Mouse (Mus musculus): ENCODE measurements at regions not wholly inside any gene's neighbourhood (a gene's known extent, or its start where the extent isn't known, plus 50 kb on each side); places are given as distances from the start of the nearest gene placed in this dataset.

DNA sequence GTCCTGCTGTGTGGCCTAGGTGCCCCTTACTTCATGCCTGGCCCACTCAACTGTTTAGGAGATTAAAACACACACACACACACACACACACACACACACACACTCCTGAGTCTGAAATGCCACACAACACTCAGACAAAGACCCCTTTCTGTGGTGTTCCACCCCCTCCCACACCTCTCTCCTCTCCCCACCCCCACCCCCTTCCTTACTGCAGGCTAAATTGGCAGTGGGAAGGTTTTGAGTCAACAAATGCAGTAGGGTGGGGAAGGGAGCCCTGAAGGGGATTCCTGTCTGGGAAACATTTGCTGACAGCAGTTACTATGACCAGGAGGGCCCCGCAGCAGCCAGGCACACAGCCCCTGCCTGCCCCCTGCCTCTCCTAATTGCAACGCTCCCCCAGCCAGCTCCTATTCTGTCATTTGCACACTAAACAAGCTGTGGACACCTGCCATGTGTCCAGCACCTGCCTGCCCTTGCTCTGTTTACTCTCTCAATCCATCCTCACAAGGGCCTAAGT lies 69.5 kb downstream of the Ephb3 start:
- DNase-seq = no peak

DNA sequence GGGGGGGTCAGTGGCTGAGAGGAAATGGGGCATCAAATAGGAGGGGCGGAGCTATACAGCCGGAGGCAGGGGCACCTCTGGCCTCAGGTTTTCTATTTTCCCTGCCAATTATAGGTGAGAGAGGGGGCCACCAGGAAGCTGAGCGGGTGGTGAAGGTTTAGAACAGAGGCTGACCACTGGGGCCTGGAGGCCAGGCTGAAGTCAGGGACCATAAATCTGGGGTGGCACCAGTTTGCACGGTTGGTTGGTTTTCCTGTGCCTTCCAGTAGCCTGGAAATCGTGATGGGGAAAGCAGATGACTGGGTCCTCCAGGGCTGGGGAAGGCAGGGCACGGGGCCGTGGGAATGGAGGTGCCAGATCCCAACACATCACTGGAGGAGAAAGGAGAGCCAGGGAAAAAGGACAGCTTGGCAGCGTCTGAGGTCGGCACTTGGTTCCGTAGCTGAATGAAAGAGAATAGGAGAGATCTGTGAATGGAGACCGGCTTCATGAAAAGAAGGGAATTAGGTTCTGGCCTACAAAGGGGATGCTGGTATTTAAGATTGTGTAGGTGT lies 73.3 kb downstream of the Ephb3 start:
- no peak for DNase-seq

DNA sequence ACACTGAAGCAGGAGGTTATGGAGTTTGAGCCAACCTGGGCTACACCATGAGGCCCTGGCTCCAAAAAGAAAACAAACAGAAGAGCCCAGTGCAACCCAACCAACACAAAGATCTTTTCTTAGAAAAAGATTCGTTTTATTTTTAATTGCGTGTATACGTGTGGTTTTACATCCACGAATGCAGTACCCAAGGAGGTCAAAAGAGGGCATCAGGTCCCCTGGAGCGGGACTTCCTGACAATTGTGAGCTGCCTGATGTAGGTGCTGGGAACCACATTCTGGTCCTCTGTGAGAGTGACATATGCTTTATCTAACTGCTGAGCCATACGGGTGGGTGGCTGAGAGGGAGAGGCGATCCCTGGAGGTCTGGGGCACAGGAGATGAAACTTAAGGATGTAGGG lies 73.8 kb downstream of the Ephb3 start:
- no peak for DNase-seq

DNA sequence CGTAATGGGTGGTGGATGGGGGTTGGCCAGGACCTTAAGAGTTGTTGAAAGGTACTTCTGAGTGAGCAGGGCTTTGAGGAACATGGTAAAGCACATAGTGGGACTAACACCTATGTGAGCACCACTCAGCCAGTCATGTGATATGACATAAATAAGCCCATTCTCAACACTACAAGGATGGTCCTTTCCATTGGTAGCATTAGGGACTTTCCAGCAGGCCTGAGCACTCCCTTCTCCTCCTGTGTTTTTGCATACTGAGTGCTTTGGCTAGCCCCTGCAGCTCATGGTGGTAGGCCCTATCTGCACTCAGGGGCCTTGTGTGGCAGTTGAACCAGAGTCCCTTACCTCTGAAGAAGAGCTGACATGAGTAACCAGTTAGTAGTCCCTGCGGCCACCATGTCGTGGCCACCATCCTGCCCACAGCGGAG lies 75.7 kb downstream of the Ephb3 start:
- no peak for DNase-seq

DNA sequence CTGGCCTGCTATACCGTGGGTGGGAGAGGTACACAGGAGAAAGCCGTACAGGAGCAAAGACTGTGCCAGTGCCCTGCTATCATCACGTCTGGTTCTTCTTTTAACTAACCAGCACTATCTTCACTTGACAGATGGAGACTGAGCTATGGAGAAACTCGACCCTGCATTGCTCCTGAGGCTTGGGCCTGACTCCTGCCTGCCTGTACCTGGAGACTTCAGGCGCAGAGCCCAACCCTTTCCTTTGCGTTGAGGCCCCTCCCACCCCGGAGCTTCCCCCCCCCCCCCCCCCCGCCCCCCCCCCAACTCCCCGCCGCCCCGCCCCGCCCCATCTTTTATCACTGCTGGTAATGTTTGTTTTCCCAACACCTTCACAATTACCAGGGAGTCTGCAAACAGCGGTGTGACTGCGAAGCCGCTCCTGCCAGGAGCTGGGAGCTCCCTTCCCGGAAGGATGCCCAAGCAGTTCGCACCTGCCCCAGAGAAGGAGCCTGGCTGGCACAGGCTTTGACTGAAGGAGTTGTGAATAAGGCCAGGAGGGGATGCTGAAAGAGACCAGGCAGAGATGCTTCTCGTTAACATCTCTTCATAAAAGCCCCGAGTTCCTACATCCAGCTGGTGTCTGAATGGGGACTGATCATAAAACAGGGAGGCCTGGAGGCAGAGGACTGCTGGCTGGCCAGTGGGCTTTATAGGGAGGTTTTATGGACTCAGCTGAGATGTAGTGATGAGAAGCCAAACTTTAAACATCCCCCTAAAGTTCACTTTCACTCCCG lies 77.6 kb downstream of the Ephb3 start:
- DNase-seq = no peak

DNA sequence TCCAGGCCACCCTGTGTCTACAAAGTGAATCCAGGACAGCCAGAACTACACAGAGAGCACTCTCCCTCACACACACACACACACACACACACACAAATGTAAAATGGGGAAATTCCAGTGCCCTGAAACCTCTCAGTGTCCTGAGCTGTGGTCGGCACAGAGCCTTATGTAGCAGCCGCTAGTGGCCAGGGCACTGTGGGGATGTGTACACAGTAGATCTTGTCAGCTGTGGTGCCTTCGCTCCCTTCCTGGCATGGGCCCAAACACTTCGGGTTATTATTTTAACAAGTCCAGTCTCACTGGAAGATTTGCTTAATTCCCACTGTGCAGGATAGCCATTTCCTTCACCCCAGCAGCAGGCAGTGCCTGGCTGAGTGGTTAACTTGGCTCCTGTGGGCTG lies 81.5 kb downstream of the Ephb3 start:
- DNase-seq = no peak

DNA sequence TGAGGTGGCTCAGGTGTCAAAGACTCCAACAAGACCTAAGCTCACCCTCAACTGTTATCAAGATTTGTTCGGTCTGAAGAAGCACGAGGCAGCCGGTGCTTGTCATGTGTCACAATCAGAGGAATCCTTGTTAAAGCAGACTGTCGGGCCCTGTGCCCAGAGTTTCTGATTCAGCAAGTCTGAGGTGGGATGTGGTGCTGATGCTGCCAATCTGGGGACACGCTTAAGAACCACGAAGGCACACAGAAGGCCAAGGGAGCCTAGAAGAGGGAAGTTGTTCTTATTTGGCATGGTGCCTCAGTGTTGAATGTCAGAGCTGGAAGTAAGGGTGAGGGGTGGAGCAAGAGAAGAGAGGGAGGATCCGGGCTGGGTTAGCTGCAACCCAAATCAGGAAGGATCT lies 85.0 kb downstream of the Ephb3 start:
- no peak for DNase-seq

DNA sequence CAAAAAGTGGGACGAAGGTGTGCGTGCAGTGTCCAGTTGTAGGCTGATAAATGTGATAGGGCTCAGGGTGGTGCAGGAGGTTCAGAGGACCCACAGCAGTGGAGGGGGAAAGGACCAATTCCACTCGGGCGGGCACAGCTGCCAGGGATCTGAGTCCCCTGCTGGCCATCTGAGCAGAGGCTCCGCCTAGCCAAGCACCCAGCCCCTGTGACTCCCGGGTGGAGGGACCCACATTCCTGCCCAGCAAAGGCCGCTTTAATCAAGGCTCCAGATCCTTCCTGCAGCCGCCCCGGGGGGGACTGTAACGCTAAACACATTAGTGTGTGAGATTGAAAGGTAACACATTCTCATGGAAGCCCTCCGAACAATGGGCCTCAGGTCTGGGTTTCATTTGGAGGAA lies 88.5 kb downstream of the Ephb3 start:
- no peak for DNase-seq

DNA sequence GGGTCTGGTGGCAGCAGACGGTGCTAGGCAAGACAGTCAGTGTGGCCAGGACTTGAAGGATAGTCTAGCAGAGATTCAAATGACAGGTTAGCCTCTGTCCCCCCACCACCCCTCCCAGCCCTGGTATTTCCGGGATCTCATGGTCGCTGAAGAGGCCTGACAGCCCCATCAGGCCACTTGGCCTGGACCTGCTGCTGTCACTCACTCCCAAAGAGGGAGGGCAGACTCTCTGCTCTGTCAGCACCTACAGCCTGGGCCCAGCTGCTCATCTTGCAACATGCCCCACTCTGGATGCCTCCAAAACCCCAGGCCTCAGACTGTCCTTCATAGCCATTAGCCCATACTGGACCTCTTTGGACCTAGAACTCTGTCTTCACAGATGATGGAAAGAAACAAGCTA lies 89.0 kb downstream of the Ephb3 start:
- DNase-seq = no peak

DNA sequence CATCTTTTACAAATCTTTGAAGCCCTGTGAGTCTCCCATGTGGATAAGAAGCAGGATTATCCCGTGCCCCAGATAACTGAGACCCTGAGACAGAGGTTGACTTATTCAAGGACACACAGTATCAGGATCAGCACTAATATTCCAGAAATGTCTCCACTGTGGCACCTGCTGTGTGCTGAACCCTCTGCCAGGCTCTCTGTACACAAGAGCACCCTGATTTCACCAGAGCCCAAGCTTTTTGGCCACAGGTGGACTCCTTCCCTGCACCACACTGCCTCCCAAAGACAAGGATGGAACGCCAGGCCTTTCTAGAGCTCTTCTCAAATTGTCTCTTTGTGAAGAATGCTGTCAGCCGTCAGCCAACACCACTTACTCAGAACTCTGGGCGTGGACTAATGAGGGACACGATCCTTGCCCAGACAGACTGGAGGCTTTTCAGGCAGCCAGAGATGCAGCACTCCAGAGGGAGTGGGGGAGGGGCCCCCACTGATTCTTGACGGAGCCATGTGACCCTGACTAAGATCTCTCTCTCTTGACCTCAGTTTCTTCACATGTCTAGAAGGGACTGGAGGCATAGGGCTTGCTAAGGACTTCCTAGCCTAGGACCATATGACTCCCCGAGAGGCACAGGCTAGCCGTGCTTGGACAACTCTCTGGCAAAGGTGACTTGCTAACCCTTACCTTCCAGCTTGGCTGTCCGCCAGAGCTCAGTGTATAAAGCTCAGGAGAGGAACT lies 90.3 kb downstream of the Ephb3 start:
- DNase-seq = no peak

DNA sequence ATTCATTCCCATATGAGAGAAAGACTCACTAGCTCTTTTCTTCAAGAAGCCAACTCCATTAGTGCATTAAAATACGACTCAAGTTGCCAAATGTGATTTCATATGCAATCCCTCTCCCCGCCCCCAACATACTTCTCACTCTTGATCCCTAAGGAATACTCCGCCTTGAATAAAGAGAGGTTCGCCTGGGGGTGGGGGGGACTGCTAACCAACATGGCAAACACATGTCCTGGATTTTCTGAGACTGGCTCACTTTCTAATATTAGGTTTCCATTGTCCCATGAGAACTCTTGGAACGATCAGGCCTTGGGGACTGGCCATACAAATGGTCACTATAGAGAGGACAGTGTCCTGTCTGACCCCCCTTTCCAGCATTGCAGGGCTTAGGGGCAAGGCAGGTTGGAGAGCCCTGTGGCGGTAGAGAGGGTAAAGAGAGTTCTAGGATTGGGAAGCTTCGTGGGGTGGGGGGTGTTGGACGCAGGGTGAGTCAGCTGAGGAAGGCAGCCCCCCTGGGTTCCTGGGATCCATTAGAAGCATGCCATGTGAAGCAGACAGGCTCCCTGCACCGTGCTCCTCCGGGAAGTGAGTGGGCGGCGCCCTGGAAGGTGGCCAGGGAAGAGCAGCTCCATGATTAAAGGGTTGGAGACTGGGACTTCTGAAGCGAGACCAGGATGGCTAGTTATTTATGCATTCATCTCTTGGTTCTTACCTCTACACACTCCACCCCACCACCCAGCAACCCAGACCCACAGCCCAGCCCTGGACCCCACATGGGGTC lies 91.6 kb downstream of the Ephb3 start:
- DNase-seq = no peak

DNA sequence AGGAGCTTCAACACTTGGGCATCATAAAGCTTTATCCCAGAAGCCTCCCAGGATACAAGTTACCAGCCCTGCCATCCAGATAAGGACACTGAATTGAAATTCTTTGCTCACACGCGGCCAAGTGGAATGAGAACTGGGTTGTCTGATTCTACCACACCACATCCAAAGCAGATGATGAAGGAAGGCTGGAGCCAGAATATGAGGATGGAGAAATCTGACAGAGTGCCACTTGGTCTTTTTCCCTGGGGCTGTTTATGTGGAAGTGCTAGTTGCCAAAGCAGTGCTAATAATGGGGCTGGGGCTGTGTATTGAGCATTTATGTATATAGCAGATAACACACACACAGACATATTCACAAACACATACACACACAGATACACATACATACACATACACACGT lies 92.2 kb downstream of the Ephb3 start:
- DNase-seq = no peak

DNA sequence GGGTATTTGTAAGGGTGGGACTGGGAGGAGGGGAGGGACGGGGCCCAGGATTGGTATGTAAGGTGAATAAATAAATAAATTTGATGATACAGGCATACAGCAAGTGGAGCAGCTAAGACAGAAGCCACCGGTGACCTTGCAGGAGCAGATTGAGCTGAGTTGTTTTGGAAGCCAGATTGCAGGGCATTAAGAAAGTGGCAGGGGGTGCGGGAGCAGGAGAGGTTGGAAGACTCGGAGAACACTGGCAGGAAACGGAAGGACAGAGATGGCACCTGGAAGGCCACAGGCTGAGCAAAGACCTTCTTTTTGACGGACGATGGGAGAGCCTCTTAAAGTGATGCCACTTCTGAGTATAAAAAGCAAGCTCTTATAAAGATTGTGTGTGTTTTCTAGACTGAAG lies 94.3 kb downstream of the Ephb3 start:
- DNase-seq = no peak

DNA sequence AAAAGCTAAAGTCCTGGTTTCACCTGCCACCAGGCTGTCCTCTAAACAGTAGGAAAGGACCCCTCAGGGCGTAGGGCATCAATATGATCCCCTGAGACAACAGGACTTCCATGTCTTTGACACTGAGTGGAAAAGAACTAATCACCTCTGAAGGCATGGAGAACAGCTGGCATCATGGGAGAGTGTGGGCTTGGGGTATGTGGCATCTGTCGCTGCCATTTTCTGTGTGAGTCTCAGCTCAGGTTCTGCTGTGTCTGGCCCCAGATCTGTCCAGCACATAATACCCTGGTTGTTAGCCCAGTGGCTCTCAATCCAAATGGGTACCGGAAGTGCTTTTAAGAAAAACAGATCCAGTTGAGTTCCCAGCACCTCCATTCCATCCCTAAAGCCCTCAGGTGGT lies 101.3 kb downstream of the Ephb3 start:
- DNase-seq = no peak

DNA sequence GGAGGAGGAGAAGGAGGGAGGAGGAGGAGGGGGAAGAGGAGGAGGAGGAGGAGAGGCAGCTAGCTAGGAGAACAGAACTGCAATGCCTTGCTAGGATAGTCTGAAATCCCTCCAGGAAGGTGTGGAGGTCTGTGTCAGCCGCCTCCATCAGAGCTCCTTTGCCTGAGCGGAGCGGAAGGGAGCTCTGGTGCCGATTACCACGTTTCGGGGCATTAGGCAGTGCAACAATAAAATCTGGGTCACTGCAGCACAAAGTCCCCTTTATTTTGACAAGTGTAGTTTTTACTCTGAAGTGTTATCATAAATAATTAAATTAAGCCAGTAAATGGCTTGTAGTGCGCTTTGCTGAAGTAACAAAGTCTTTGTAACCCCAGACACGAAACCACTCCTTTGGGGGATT lies 104.0 kb downstream of the Ephb3 start:
- DNase-seq = no peak

DNA sequence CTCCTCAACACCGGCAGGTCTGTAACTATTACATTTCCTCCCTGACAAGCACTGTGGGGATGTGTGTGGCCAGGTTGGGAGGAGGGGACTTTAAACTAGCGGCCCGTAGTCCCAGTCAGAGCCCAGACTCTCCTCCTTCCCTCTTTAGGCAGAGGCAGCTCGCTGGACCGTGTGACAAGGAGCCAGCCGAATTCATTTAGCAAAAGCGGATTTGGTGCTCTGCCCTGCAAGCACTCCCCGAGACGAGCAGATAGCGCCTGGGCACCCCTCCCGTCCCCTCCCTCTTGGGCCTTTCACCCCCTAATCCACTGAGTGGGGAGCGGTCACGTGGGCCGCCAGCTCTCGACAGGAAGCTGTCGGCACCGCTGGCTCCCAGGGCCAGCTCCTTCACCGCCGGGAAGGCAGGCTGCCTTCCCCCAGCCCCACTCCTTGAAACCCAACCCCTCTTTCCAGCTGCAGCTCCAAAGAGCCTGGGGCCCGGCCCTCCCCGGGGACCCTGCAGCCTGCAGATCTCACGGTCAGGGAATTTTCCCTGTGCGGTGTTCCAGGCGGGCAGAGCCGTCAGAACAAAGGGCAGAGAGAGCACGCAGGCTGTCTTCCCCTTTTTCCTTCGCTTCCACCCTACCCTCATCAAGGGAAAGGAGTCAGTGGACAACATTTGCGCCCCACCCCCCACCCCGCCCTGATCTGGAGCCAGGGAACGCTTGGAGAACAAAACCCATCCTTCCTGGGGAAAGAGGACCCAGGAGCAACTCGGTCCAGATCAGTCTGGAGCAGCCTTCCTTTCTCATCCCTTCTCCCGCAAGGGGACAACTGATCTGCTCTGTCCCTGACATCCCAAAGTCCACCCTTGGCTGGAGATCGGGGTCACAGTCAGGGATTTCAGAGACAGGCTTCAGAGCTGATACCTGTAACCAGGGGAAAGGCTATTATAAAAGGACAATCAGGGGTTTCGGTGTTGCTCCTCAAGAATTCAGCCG lies 106.4 kb downstream of the Ephb3 start:
- peak; percentile 41 for DNase-seq

DNA sequence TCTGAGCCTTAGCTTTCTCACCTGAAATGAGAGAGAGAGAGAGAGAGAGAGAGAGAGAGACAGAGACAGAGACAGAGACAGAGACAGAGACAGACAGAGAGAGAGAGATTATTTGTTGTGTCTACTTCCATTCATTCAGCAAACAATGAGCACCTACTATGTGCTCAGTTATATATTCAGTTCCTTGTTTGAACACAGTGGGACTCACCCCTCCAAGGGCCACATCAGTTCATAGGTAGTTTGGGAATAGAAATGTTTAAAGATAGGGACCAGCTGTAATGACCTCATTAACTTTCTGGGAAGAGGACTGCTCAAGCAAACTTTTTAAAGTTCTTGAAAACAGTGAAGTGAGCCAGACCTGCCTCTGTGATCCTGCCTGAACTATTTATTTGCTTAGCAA lies 107.2 kb downstream of the Ephb3 start:
- no peak for DNase-seq

DNA sequence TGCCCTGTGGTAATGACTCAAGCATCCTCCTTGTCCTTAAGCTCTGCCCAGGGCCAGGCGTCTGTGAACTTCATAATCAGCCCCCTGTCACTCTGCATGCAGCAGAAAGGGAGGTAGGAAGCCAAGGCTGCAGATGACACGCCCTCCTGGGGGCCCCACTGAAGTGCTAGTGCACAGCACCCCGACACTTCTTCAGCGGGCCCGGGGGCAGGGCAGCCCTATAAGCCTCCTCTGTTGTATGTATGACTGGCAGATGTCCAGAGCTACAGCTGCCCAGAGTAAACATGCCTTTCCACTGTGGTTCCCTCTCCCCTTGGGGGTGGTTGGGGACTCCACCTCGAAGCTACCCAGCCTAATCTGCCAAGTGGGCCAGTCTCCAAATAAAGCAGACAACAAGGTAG lies 107.2 kb upstream of the Vps8 start:
- no peak for DNase-seq

DNA sequence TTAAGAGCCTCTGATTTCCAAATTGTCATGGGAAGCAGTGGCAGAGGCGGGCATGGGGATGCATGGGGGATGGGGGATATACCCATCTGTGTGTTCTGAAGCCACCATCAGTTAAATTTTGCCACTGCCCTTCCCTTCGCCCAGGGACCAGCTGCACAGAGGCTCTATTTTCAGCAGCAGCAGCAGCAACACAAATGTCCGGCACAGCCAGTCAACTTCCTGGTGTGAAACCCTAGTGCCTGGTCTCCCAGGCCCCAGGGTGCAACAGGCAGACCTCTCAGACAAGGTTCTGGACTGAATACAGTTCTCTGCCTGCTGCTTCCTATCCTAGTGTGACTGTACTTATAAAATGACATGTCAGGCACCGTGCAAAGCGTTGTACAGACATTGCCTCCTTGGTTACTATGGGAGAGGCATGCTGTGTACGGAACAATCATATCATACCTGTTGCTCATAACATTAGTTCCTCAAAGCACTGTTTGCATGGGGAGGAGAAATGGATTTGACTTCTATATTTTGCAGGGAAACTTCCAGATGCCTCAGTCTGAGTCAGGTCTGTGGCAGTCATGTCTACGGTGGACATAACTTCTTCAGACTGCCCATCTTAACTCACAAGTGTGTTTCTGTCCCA lies 104.8 kb upstream of the Vps8 start:
- no peak for DNase-seq

DNA sequence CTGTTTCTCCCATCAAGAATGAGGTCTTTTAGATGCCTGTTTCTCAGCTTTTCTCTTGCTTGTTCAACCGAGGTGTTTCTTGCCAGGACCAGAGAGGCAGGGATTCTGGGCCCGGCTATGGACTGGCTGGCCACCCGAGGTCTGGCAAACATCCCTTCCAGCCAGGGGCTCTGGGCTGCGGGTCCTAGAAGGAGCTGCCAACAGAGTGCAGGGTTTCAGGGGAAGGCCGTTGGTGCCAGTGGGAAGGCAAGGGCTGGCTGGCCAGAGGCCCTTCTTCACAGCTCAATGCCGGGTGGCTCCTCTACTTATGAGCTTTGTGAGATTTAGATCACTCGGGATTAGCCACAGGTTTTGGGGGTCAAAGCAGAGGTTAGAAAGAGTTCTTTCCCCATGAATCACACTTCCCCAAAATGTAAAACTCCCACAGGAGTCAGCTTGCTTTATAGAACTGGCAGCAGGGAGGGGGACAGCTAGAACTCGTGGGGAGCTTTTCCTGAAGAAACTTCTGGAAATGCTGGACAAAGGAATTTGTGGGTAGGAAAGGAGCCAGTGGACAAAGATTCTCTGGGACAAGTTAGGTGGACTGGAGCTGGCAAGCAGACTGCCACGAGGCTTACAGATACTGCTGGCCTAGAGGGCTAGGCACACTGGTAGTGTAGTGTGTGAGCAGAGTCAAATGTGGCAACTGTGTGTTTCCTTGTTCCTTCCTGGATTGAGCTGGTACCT lies 104.1 kb upstream of the Vps8 start:
- DNase-seq = no peak

DNA sequence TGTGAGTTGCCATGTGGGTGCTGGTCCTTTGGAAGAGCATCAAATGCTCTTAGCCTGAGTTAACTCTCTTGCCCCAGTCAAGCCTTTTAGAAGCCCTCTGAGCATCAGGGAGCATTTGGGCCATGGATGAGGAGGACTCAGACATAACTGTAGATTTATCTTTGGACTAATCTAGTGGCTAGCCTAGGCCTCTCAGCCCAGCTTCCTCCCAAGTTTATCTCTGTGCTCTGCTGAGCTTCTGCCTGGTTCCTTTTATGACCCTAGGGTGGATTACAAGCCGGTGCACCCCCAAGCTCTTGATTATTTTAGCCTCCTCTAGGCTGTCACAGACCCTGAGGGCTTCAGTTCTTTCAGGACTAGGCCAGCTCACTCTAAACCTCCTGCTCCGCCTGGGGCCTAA lies 102.6 kb upstream of the Vps8 start:
- DNase-seq = no peak
